Mouse (Mus musculus): ENCODE data around the gene Rnls. TPM values are rescaled to one million over a fixed set of nuclear protein-coding genes. Genes with fewer than 3 reads are reported as not detected.

Rnls gene
- polyA plus RNA-seq, 1 experiment: 133 TPM

- Histone ChIP-seq H3K27ac (ENCODE audit: control insufficient read depth, insufficient read depth, low read depth, low read length) (no peak overlapping the region), H3K4me3 (ENCODE audit: control insufficient read depth, low read depth, low read length) (no peak overlapping the region), H3K36me3 (ENCODE audit: control insufficient read depth, insufficient read depth, low read length) (no peaks in the 10 kb centered on the region), H3K27me3 (ENCODE audit: control insufficient read depth, insufficient read depth, low read length) (no peaks in the 10 kb centered on the region), H3K4me1 (ENCODE audit: control insufficient read depth, insufficient read depth, low read length) (no peaks in the 10 kb centered on the region)
- TF ChIP-seq CTCF (IDR thresholded peaks at IDR 0.05; ENCODE audit: control insufficient read depth, insufficient read depth, insufficient replicate concordance, low read depth, low read length): no peak
- TF ChIP-seq POLR2A (IDR thresholded peaks at IDR 0.05; ENCODE audit: control insufficient read depth, low read depth, low read length): no peak
These were observed 190.9 kb downstream of the Rnls start for GRCm38 (mm10) chr19:33201181-33201580.

GRCm38 (mm10) chr19:33192064-33192463 lies 200.0 kb downstream of the Rnls start:
- TF ChIP-seq CTCF (IDR thresholded peaks at IDR 0.05; ENCODE audit: control insufficient read depth, insufficient read depth, insufficient replicate concordance, low read depth, low read length): no peak
- TF ChIP-seq POLR2A (IDR thresholded peaks at IDR 0.05; ENCODE audit: control insufficient read depth, low read depth, low read length): no peak
- Histone ChIP-seq H3K4me1 (ENCODE audit: control insufficient read depth, insufficient read depth, low read length) (no peaks in the 10 kb centered on the region), H3K36me3 (ENCODE audit: control insufficient read depth, insufficient read depth, low read length) (no peaks in the 10 kb centered on the region), H3K4me3 (ENCODE audit: control insufficient read depth, low read depth, low read length) (no peak overlapping the region), H3K27ac (ENCODE audit: control insufficient read depth, insufficient read depth, low read depth, low read length) (no peak overlapping the region), H3K27me3 (ENCODE audit: control insufficient read depth, insufficient read depth, low read length) (no peaks in the 10 kb centered on the region)

DNA sequence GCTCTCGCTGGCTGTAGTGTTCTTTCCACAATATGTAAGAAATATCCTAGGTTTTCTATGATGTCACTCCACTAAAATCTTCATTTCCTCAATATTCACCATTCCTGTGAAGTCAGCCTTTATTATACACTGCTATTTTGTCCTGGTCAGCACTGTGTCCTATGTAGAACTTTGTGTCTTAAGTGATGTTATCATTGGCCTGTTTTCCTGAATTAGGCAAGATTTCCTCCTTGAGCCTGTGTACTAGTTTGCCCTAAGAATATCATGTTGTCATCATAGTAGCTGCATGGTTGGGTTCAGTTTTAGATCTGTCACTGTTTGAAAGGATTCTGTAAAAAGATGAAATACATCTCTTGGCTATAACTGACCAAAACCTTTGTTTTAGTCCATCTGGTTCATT lies 203.3 kb downstream of the Rnls start:
- no peaks in the 10 kb centered on the region for H3K27me3 ChIP-seq (ENCODE audit: control insufficient read depth, insufficient read depth, low read length)
- TF ChIP-seq POLR2A (IDR thresholded peaks at IDR 0.05; ENCODE audit: control insufficient read depth, low read depth, low read length) (no peak), CTCF (IDR thresholded peaks at IDR 0.05; ENCODE audit: control insufficient read depth, insufficient read depth, insufficient replicate concordance, low read depth, low read length) (no peak)
- H3K4me1 ChIP-seq (ENCODE audit: control insufficient read depth, insufficient read depth, low read length): no peaks in the 10 kb centered on the region
- H3K36me3 ChIP-seq (ENCODE audit: control insufficient read depth, insufficient read depth, low read length): no peaks in the 10 kb centered on the region
- no peak overlapping the region for H3K4me3 ChIP-seq (ENCODE audit: control insufficient read depth, low read depth, low read length)
- no peak overlapping the region for H3K27ac ChIP-seq (ENCODE audit: control insufficient read depth, insufficient read depth, low read depth, low read length)

DNA sequence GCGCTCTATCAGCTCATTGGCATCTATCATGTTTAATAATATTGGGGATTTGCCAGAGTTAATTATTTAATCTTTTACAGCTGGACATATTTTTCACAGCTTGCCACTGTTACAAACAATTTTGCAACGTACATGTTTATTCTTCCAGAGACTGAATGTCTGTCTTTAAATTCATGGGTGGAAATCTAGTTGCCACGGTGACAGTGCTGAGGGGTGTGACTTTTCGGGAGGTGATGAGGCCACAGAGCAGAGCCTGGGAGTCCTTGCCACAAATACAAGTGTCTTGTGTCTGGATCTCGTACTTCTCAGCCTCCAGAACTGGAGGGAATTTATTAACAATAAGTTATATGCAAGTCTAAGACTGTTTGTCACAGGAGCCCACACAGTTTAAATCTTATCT lies 212.5 kb downstream of the Rnls start:
- TF ChIP-seq CTCF (IDR thresholded peaks at IDR 0.05; ENCODE audit: control insufficient read depth, insufficient read depth, insufficient replicate concordance, low read depth, low read length) (no peak), POLR2A (IDR thresholded peaks at IDR 0.05; ENCODE audit: control insufficient read depth, low read depth, low read length) (no peak)

GRCm38 (mm10) chr19:33178866-33179265 lies 213.2 kb downstream of the Rnls start:
- Histone ChIP-seq H3K27me3 (ENCODE audit: control insufficient read depth, insufficient read depth, low read length) (no peaks in the 10 kb centered on the region), H3K27ac (ENCODE audit: control insufficient read depth, insufficient read depth, low read depth, low read length) (no peak overlapping the region), H3K4me1 (ENCODE audit: control insufficient read depth, insufficient read depth, low read length) (no peaks in the 10 kb centered on the region), H3K4me3 (ENCODE audit: control insufficient read depth, low read depth, low read length) (no peak overlapping the region), H3K36me3 (ENCODE audit: control insufficient read depth, insufficient read depth, low read length) (no peaks in the 10 kb centered on the region)
- TF ChIP-seq POLR2A (IDR thresholded peaks at IDR 0.05; ENCODE audit: control insufficient read depth, low read depth, low read length): no peak

More for the DNA sequence above, 212.5 kb downstream of the Rnls start:
- Histone ChIP-seq H3K4me3 (ENCODE audit: control insufficient read depth, low read depth, low read length) (no peak overlapping the region), H3K27ac (ENCODE audit: control insufficient read depth, insufficient read depth, low read depth, low read length) (no peak overlapping the region), H3K4me1 (ENCODE audit: control insufficient read depth, insufficient read depth, low read length) (no peaks in the 10 kb centered on the region), H3K27me3 (ENCODE audit: control insufficient read depth, insufficient read depth, low read length) (no peaks in the 10 kb centered on the region), H3K36me3 (ENCODE audit: control insufficient read depth, insufficient read depth, low read length) (no peaks in the 10 kb centered on the region)

DNA sequence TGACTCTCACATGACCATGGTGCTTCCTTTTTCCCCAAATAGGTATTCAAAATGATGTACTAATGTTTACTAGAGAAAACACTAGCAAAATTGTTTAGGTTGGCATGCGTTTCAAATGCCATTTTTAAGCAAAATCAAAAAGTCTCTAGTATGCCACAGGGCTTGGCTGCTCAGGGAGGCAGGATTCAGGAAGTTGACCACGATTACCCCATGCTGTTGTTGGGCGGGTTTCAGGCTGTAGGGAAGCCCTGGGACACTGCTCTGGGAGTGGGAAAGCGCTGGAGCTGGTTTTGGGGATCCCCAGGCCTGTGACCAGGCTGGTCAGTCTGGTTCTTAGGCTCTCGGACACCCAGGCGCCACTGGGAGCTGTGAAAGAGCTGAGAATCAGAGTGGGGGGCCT lies 213.7 kb downstream of the Rnls start:
- no peak overlapping the region for H3K4me3 ChIP-seq (ENCODE audit: control insufficient read depth, low read depth, low read length)
- H3K27me3 ChIP-seq (ENCODE audit: control insufficient read depth, insufficient read depth, low read length): no peaks in the 10 kb centered on the region
- no peaks in the 10 kb centered on the region for H3K4me1 ChIP-seq (ENCODE audit: control insufficient read depth, insufficient read depth, low read length)
- no peaks in the 10 kb centered on the region for H3K36me3 ChIP-seq (ENCODE audit: control insufficient read depth, insufficient read depth, low read length)
- H3K27ac ChIP-seq (ENCODE audit: control insufficient read depth, insufficient read depth, low read depth, low read length): no peak overlapping the region
- no peak for TF ChIP-seq POLR2A (IDR thresholded peaks at IDR 0.05; ENCODE audit: control insufficient read depth, low read depth, low read length)
- TF ChIP-seq CTCF (IDR thresholded peaks at IDR 0.05; ENCODE audit: control insufficient read depth, insufficient read depth, insufficient replicate concordance, low read depth, low read length): no peak

DNA sequence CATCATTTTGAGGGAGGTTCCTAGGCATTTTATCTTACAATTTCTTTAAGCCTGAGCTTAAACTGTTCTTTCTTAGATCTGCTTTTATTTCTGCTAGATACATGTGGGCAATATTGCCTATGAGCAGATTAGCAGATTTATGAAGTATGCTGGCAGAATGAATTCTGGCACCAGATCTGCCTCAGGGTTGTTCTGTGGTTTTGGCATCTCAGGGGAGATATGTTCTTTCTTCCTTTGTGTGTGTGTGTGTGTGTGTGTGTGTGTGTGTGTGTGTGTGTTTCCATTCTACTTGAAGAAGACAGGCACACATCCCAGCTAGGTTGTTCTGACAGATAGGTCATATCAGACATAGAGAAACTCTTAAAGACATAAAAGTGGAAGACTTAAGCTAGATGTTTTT lies 218.1 kb downstream of the Rnls start:
- Histone ChIP-seq H3K27ac (ENCODE audit: control insufficient read depth, insufficient read depth, low read depth, low read length) (no peak overlapping the region), H3K27me3 (ENCODE audit: control insufficient read depth, insufficient read depth, low read length) (no peaks in the 10 kb centered on the region), H3K4me3 (ENCODE audit: control insufficient read depth, low read depth, low read length) (no peak overlapping the region), H3K36me3 (ENCODE audit: control insufficient read depth, insufficient read depth, low read length) (no peaks in the 10 kb centered on the region), H3K4me1 (ENCODE audit: control insufficient read depth, insufficient read depth, low read length) (no peaks in the 10 kb centered on the region)
- TF ChIP-seq CTCF (IDR thresholded peaks at IDR 0.05; ENCODE audit: control insufficient read depth, insufficient read depth, insufficient replicate concordance, low read depth, low read length) (no peak), POLR2A (IDR thresholded peaks at IDR 0.05; ENCODE audit: control insufficient read depth, low read depth, low read length) (no peak)

- Histone ChIP-seq H3K4me3 (ENCODE audit: control insufficient read depth, low read depth, low read length) (no peak overlapping the region), H3K36me3 (ENCODE audit: control insufficient read depth, insufficient read depth, low read length) (no peaks in the 10 kb centered on the region), H3K27ac (ENCODE audit: control insufficient read depth, insufficient read depth, low read depth, low read length) (no peak overlapping the region), H3K27me3 (ENCODE audit: control insufficient read depth, insufficient read depth, low read length) (no peaks in the 10 kb centered on the region), H3K4me1 (ENCODE audit: control insufficient read depth, insufficient read depth, low read length) (no peaks in the 10 kb centered on the region)
- no peak for TF ChIP-seq POLR2A (IDR thresholded peaks at IDR 0.05; ENCODE audit: control insufficient read depth, low read depth, low read length)
- no peak for TF ChIP-seq CTCF (IDR thresholded peaks at IDR 0.05; ENCODE audit: control insufficient read depth, insufficient read depth, insufficient replicate concordance, low read depth, low read length)
These were observed 222.2 kb downstream of the Rnls start for GRCm38 (mm10) chr19:33169881-33170280.

Data from testis, adult 2 months (tissue).